Mouse (Mus musculus): ENCODE data around the gene Ccdc96. TPM values are rescaled to one million over a fixed set of nuclear protein-coding genes. Genes with fewer than 3 reads are reported as not detected.
A peak's percentile ranks its signal among the peaks of the same experiment; 100 is the strongest.

Ccdc96 gene
- total RNA-seq, 1 experiment from 2014 or later = 0.05 TPM

- ATAC-seq (replicated peaks; ENCODE audit: low read depth, poor library complexity, severe bottlenecking) = no peak
Observed at GRCm38 (mm10) chr5:36472876-36473655, 11.3 kb upstream of the Ccdc96 start.

DNA sequence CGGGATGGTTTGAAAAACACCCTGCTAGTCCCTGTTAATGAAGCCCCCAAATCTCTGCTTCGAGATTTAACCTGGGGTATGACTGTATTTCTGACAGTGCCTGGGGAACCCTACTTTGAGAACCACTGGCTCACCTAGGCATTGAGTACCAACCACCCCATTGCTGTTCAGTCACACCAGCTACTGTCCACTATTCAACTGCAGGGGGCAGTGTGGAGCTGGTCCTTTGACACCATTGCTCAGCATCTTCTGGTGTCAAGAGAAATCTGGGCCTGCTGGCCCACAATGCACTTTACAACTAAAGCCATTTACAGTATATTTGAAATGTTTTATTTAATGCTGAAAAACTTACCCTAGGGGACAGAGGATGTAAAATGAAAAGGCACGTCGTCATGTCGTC, 10.1 kb upstream of the Ccdc96 start:
- ATAC-seq (replicated peaks; ENCODE audit: low read depth, poor library complexity, severe bottlenecking) = peak; percentile 78

DNA sequence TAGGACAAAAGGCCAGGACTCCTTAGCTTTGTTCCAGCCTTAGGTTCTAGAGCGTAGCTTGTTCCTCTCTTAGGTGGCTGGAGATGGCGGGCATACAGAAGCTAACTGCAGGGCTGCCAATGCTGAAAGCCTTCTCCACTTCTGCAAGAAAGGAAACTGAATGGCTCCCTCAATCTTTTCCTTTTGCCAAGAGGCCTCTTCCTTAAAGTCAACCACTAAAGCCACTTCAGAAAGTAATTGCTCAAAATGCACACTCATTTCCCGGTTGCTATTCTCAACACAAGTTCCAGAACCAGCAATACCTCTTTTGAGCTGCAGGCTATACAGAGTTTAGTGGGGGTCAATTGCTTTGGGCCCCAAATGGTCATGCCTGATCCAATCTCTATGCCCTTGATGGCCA, 6.9 kb upstream of the Ccdc96 start:
- peak; percentile 50 for ATAC-seq (replicated peaks; ENCODE audit: low read depth, poor library complexity, severe bottlenecking)

DNA sequence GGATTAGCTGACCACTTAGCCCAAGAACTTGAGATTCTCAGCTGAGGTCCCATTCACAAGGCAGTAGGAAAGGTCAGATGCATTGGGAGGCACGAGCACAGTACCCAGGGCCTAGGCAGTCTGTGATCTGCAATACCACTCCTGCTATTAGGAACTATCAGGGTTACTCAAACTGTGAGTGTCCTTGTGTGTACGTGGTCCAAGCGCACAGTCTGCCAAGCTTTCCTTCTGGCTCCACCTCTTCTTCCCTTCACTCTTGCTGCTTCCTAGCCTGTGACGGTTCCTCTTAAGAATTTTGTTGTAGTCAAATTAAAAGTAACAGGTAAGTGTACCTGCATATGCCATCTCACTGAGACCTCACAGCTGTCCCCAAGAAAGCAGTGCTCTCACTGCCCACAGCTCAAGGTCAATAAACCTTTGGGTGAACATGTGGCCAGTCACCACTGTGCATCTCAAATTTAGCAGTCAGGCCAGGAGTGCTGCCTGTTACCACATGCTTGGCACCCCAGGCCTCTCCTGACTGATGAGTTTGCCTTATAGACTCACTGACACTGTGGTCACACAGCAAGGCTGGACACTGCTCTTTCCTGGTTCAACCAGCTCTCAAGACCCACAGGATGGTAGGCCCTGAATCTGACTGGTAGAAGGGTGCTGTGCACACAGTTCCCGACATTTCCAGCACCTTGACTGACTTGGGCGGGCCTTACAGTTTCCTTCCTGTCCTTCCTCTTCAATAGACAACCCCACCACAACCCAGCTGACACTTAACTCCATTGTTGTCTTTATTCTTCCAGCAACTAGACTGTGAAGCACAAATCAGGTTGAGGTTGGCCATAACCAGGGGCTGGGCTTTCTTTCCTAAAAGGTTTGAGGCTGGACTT, 5.6 kb upstream of the Ccdc96 start:
- no peak for ATAC-seq (replicated peaks; ENCODE audit: low read depth, poor library complexity, severe bottlenecking)

- no peak for ATAC-seq (replicated peaks; ENCODE audit: low read depth, poor library complexity, severe bottlenecking)
Observed at GRCm38 (mm10) chr5:36479735-36480134, 4.7 kb upstream of the Ccdc96 start.

DNA sequence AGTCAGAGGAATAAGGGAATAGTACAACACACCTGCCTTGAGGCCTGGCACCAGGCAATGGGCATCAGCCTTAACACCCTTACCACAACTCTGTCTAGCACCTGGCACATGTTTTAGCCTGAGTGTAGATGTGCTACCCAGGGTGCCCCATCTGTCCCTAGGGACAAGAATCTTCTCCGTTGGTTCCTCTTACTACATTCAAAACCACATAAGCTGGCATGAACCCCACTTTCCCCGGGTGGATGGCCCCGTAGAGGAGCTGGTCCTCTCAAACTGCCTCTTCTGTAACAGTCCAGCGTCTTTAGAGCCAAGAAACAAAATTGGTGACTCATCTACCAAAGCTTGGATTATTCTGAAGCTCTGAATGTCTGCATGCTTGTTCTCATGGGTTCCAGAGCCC, 4.0 kb upstream of the Ccdc96 start:
- no peak for ATAC-seq (replicated peaks; ENCODE audit: low read depth, poor library complexity, severe bottlenecking)

- no peak for ATAC-seq (replicated peaks; ENCODE audit: low read depth, poor library complexity, severe bottlenecking)
Observed at GRCm38 (mm10) chr5:36481114-36481513, 3.3 kb upstream of the Ccdc96 start.

GRCm38 (mm10) chr5:36483203-36484101, 936 bp upstream of the Ccdc96 start:
- ATAC-seq (replicated peaks; ENCODE audit: low read depth, poor library complexity, severe bottlenecking) = no peak

GRCm38 (mm10) chr5:36485306-36485705, 918 bp downstream of the Ccdc96 start:
- ATAC-seq (replicated peaks; ENCODE audit: low read depth, poor library complexity, severe bottlenecking) = no peak

DNA sequence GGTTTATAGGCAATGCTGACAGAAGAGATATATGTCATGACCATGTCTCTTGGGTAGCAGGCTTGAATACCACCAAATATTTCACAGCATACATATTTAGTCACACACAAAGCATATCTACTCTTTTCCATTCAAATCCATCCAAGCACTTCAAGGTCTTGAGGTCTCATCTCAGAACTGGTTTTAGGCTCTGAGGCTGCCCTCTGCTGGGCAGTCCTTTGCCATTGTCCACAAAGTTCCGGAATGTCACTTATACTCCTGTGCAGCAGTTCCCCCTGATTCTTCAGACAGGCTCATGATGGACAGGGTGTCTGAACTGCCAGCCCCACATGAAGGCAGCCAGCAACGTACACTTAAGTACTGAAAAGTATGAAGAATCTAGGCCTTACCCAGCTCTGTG, 4.8 kb downstream of the Ccdc96 start:
- no peak for ATAC-seq (replicated peaks; ENCODE audit: low read depth, poor library complexity, severe bottlenecking)

DNA sequence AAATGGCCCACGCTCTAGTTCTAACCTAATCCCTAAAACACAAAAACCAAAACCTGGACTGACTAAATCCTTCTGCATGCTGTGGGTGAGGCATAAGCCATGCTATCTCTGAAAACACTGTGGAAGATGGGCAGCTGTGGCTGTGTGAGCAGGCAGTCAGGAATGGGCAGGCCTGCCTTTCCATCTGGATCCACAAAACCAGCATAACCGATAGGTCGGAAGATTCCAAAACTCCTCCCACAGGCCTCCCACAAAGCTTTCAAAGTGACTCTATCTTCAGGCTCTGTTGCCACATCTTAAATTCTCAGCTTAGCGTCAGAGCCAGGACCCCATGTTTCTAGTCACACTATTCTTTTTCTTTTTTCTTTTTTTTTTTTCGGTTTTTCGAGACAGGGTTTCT, 9.5 kb downstream of the Ccdc96 start:
- ATAC-seq (replicated peaks; ENCODE audit: low read depth, poor library complexity, severe bottlenecking) = no peak

DNA sequence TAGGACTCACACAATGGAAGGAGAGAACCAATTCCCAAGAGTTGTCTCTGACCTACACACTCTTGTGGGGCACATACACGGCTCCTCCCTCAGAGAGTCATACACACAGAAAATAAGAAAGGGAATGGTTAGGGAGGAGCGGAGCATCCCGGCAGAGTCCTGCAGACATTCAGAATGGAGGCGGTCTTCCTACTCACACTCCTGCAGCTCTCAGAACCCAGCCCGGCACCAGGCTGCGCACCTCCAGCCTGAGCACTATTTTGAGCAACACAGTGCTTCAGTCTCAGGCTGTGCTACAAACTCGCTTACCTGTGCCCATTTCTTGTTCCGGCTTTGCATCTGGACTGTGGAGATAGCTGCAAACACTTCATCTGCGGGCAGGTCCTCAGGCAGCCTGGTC, 10.3 kb downstream of the Ccdc96 start:
- no peak for ATAC-seq (replicated peaks; ENCODE audit: low read depth, poor library complexity, severe bottlenecking)

DNA sequence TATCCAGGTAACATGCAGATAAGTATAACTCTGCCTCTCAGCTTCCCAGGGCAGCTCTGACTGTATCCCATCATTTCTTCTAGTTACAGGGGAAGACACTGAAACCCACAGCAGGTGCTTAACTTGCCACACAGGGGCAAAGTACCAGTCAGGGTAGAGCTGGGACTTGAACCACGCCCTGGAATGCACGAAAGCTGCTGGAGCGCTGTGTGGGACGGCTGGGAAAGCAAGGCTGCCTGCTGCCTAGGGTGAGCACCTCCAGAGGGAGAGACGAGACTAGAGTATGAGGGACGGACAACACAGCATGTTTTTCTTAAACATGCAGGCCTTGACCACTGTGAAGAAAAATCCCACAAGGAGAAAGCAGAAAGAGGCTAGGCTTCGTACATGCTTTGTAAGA, 20.8 kb downstream of the Ccdc96 start:
- ATAC-seq (replicated peaks; ENCODE audit: low read depth, poor library complexity, severe bottlenecking) = no peak

DNA sequence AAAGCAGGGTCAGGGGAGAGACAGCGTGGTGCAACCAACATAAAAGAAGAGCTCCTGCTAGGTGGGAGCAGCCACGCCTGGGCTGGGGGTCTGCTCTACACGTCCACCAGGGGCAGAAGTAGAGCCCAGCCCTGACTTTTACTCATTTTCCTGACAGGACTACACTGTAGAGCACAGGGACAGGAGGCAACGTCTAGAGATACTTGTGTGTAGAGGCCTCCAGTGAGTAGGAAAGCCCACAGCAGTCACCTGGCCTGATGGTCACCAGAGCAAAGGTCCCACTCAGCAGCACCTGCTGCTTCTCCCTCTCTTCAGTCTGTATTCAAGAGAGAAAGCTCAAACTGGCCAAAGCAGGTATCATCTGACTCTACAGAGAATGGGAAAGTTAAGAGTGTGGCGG, 21.3 kb downstream of the Ccdc96 start:
- no peak for ATAC-seq (replicated peaks; ENCODE audit: low read depth, poor library complexity, severe bottlenecking)

- no peak for ATAC-seq (replicated peaks; ENCODE audit: low read depth, poor library complexity, severe bottlenecking)
Observed at GRCm38 (mm10) chr5:36508351-36508750, 24.0 kb downstream of the Ccdc96 start.

DNA sequence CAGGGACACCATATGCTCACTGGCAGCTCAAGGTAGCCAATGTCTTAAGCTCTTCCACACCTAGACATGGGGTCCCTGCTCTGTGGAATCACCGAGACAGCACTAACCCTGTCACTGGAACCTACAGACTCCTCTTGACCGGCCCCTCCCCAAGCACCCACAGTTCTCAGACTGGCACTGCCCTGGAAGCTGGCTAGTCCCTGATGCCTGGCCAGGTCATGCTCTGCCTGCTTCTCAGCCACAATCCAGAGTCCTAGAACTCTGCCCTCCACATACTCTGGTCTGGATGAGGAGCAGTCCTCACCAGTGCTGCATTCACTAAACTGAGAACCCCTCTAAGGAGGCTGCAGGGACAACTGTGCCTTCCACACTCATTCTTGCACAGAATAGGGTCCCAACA, 26.6 kb downstream of the Ccdc96 start:
- no peak for ATAC-seq (replicated peaks; ENCODE audit: low read depth, poor library complexity, severe bottlenecking)

- ATAC-seq (replicated peaks; ENCODE audit: low read depth, poor library complexity, severe bottlenecking) = no peak
Observed at GRCm38 (mm10) chr5:36515126-36515525, 30.7 kb downstream of the Ccdc96 start.

- ATAC-seq (replicated peaks; ENCODE audit: low read depth, poor library complexity, severe bottlenecking) = no peak
Observed at GRCm38 (mm10) chr5:36515558-36515957, 31.2 kb downstream of the Ccdc96 start.

GRCm38 (mm10) chr5:36517596-36517995, 33.2 kb downstream of the Ccdc96 start:
- no peak for ATAC-seq (replicated peaks; ENCODE audit: low read depth, poor library complexity, severe bottlenecking)

- ATAC-seq (replicated peaks; ENCODE audit: low read depth, poor library complexity, severe bottlenecking) = no peak
Observed at GRCm38 (mm10) chr5:36519751-36520150, 35.4 kb downstream of the Ccdc96 start.

Measured in common myeloid progenitor, adult 5-6 weeks (primary cell).